Mouse (Mus musculus) stomach, postnatal 0 days (tissue): Measurements from ENCODE around the gene Cobll1. TPM values are rescaled to one million over a fixed set of nuclear protein-coding genes. Genes with fewer than 3 reads are reported as not detected.

Experiments used
- ATAC-seq: fragments of 200-750 bp; cut with Nextera tagmentation; 2 replicates; pipeline ENCODE4 v1.8.0; 2017; ENCODE audit not compliant: low FRiP score, low TSS enrichment
- DNase-seq: peaks from one replicate; pipeline ENCODE4 v3.0.0-alpha.2; 2016; ENCODE audit warnings: low spot score
- H3K27ac ChIP-seq: fragments of 300-500 bp; sonication (generic); replicated peaks from 2 replicates; pipeline ENCODE4 v1.5.1; 2014; ENCODE audit warnings: mild to moderate bottlenecking, control low read depth
- H3K27me3 ChIP-seq: fragments of 300-500 bp; sonication (generic); 2 replicates; pipeline ENCODE4 v1.6.1; 2014; ENCODE audit warnings: low read length; ENCODE audit not compliant: control insufficient read depth, insufficient read depth
- H3K36me3 ChIP-seq: fragments of 300-500 bp; sonication (generic); 2 replicates; pipeline ENCODE4 v1.6.1; 2014; ENCODE audit warnings: low read length, mixed read lengths; ENCODE audit not compliant: control insufficient read depth, insufficient read depth
- H3K4me1 ChIP-seq: fragments of 300-500 bp; sonication (generic); replicated peaks from 2 replicates; pipeline ENCODE4 v1.6.1; 2014; ENCODE audit warnings: antibody characterized with exemption; ENCODE audit not compliant: control insufficient read depth, insufficient read depth
- H3K4me2 ChIP-seq: fragments of 300-500 bp; sonication (generic); replicated peaks from 2 replicates; pipeline ENCODE4 v1.6.1; 2014; ENCODE audit warnings: low read depth, mild to moderate bottlenecking, control low read depth, moderate library complexity
- H3K4me3 ChIP-seq: fragments of 300-500 bp; sonication (generic); 2 replicates; pipeline ENCODE4 v1.5.1; 2014; ENCODE audit warnings: low read depth, low read length, control low read depth
- H3K9ac ChIP-seq: fragments of 300-500 bp; sonication (generic); 2 replicates; pipeline ENCODE4 v1.6.1; 2014; ENCODE audit warnings: mild to moderate bottlenecking, low read length, control low read depth, mixed read lengths
- H3K9me3 ChIP-seq: fragments of 300-500 bp; sonication (generic); 2 replicates; pipeline ENCODE4 v1.6.1; 2016; ENCODE audit warnings: low read length; ENCODE audit not compliant: control insufficient read depth
- CTCF ChIP-seq: IDR thresholded peaks from 2 replicates; pipeline ENCODE4 v1.5.1; 2016; ENCODE audit warnings: antibody characterized with exemption, low read depth, mild to moderate bottlenecking, moderate library complexity
- EP300 ChIP-seq: optimal IDR thresholded peaks from 2 replicates; pipeline ENCODE3; 2016; ENCODE audit warnings: antibody characterized with exemption
- WGBS: fragments of 180-500 bp; shearing (Covaris S2); extraction: QIAGEN DNeasy Blood & Tissue Kit; methylation state at CpG from one replicate; pipeline ENCODE4 v1.1.7; 2014; 5-methylcytosine and 5-hydroxymethylcytosine counted together
- polyA plus RNA-seq: library from polyadenylated mRNA; unstranded; fragments of >200 nt; fragmentation: Nextera tagmentation; extraction: Ambion mirVana; gene quantifications from 2 replicates; pipeline ENCODE4 v1.2.1, GENCODE M21; 2015

Cobll1 gene
- polyA plus RNA-seq, 1 experiment from 2014 or later, result 9.3 TPM

DNA sequence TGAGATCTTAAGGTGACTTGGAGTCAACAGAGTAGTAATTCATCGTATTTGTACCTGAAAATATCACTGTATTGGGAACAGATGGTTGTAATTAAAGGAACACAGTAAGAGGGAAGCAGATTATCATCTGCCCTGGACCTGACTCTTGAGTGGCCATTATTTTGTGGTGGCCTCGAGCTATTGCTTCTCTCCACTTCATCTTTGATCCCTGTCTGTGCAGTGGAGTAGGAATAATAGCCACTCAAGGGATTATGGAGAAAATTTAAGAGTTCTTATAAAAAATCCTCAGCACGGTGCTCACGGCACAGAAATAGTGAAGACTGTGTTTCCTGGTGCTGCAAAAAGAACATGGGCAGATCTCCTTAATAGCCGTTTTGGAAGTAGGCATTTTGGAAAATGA lies 63.6 kb downstream of the Cobll1 start:
- no peak overlapping the region for H3K4me3 ChIP-seq
- no peak overlapping the region for H3K4me2 ChIP-seq
- H3K9me3 ChIP-seq, result no peaks in the 10 kb centered on the region
- no peaks in the 10 kb centered on the region for H3K36me3 ChIP-seq
- 75% methylated on average over 5 of the region's 5 CpGs for WGBS
- no peaks in the 10 kb centered on the region for H3K4me1 ChIP-seq
- no peaks in the 10 kb centered on the region for H3K27me3 ChIP-seq
- ATAC-seq (no peak), DNase-seq (no peak)
- TF ChIP-seq CTCF (no peak), EP300 (no peak)
- no peak overlapping the region for H3K9ac ChIP-seq
- no peak overlapping the region for H3K27ac ChIP-seq

DNA sequence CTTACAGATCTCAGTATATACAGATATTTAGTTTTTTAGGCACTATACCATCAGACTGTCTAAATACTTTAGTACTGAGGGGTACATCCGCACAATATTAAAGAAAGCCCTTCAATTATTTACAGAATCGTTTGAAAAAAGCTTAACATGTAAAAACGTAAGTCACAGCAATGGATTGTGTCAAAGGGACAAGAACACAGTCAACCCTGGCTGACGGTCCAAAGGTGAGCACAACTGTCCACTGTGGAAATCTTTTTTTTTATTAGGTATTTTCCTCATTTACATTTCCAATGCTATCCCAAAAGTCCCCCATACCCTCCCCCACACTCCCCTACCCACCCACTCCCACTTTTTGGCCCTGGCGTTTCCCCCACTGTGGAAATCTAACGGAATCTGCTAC lies 67.1 kb downstream of the Cobll1 start:
- 75% methylated on average over 6 of the region's 6 CpGs for WGBS
- no peaks in the 10 kb centered on the region for H3K4me1 ChIP-seq
- H3K27me3 ChIP-seq, result no peaks in the 10 kb centered on the region
- H3K36me3 ChIP-seq, result no peaks in the 10 kb centered on the region
- H3K27ac ChIP-seq, result no peak overlapping the region
- H3K9ac ChIP-seq, result no peak overlapping the region
- DNase-seq (no peak), ATAC-seq (no peak)
- TF ChIP-seq EP300 (no peak), CTCF (no peak)
- H3K4me3 ChIP-seq, result no peak overlapping the region
- no peak overlapping the region for H3K4me2 ChIP-seq
- no peaks in the 10 kb centered on the region for H3K9me3 ChIP-seq

DNA sequence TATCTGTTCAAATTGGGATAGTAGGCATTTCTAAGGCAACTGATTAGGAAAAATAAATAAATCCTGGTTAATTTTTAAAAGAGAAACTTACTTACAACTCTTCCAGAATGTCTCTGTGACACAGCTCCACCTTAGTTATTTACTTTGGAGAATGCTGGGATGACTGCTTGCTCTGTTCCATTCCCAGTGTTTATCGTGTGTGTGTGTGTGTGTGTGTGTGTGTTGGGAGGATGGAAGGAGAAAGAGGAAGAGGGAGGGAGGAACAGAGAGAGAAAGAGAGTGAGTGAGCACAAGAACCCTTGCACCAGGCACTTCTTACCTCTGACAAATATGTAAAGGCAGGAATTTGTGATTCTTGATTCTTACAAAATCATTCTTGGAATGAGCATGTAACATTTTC lies 67.7 kb downstream of the Cobll1 start:
- DNase-seq (no peak), ATAC-seq (no peak)
- no peak overlapping the region for H3K4me3 ChIP-seq
- H3K36me3 ChIP-seq, result no peaks in the 10 kb centered on the region
- H3K4me1 ChIP-seq, result no peaks in the 10 kb centered on the region
- WGBS, result 7% methylated on average over 1 of the region's 1 CpGs
- H3K9ac ChIP-seq, result no peak overlapping the region
- TF ChIP-seq CTCF (no peak), EP300 (no peak)
- no peak overlapping the region for H3K27ac ChIP-seq
- H3K27me3 ChIP-seq, result no peaks in the 10 kb centered on the region
- H3K9me3 ChIP-seq, result no peaks in the 10 kb centered on the region
- no peak overlapping the region; the same call in 1 of the 2 replicates for H3K4me2 ChIP-seq

DNA sequence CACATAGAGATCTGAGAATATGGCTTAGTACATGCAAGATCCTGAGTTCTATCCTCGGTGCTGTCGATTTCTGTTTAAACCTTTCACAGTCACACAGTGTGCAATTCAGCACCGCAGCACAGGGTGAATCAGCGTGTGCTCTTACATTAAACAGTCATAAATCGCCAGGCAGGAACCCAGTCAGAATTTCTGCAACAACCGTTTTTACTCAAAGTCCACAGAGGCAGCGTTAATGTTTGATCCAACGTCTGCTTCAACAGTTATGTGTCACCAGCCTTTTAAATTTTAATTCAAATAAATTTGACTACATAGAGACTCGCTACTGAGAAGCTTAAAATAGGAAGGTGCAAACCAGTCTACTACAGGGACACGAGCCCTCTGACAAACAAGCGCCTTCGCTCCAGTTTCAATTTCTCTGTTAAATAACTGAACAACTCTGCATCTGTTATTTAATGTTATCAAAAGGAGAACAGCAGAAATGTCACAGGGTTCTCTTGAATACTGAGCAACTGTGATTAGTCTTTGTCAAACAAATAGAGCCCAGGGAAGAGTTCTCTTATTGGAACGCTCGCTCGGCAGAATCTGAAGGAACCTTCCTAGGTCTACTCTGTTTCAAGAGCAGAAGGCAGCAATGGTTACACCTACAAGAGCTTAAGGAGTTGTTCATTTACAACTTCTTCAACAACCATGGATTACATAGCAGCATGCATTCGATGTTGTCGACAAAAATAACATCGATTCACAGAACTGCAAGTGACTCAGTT lies 68.3 kb downstream of the Cobll1 start:
- Histone ChIP-seq H3K9ac (no peak overlapping the region), H3K4me3 (peak overlapping the region; percentile 13; the same call in 1 of the 2 replicates), H3K4me1 (no peaks in the 10 kb centered on the region), H3K36me3 (no peaks in the 10 kb centered on the region), H3K27ac (no peak overlapping the region), H3K27me3 (no peaks in the 10 kb centered on the region), H3K4me2 (peak overlapping the region; percentile 36), H3K9me3 (no peaks in the 10 kb centered on the region)
- ATAC-seq (no peak), DNase-seq (no peak)
- 45% methylated on average over 18 of the region's 18 CpGs for WGBS
- TF ChIP-seq EP300, result no peak

DNA sequence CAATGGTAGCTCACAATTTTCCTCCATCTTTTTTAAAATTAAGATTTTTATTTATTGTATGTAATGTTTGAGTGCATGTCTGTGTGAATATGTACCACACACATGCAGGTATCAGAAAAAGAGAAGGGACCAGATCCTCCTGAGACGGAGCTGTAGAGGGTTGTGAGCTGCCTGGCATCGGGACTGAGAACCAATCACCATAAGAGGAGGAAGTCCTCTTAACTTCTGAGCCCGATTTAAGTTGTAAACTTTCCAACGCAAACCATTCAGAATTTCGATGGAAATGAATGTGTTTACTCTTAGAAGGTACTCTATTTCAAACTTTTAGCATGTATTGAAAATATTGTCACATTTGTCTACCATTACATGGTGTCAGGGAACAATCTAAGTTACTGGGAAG lies 68.9 kb downstream of the Cobll1 start:
- no peak overlapping the region for H3K4me3 ChIP-seq
- H3K4me2 ChIP-seq, result no peak overlapping the region
- H3K9ac ChIP-seq, result no peak overlapping the region
- no peak for DNase-seq
- 75% methylated on average over 5 of the region's 5 CpGs for WGBS
- no peaks in the 10 kb centered on the region for H3K4me1 ChIP-seq
- no peaks in the 10 kb centered on the region for H3K36me3 ChIP-seq
- H3K9me3 ChIP-seq, result no peaks in the 10 kb centered on the region
- ATAC-seq, result no peak
- H3K27ac ChIP-seq, result no peak overlapping the region
- no peaks in the 10 kb centered on the region for H3K27me3 ChIP-seq
- TF ChIP-seq CTCF, result no peak
- no peak for TF ChIP-seq EP300

DNA sequence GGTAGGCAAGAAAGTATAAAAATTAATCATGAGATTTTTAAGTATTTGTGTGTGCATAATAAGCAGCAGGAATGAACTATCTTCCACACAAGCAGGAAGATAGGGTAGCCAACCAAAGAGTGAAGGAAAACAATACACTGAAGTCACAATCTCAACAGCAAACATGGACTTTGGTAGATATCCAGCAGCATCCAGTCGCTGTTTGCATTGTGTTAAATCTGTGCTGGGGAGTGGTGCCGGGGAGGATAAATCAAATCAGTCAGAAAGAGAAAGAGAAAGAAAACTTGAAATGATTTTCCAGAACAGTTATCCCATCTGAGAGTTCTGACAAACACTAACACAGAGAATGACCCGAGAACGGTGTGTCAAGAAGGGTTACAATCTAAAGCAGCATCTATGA lies 75.2 kb downstream of the Cobll1 start:
- no peaks in the 10 kb centered on the region for H3K36me3 ChIP-seq
- no peak overlapping the region for H3K27ac ChIP-seq
- ATAC-seq (peak; percentile 67; the same call in 1 of the 2 replicates), DNase-seq (no peak)
- H3K4me3 ChIP-seq, result no peak overlapping the region
- H3K9ac ChIP-seq, result no peak overlapping the region
- TF ChIP-seq EP300 (no peak), CTCF (no peak)
- H3K4me1 ChIP-seq, result no peaks in the 10 kb centered on the region
- no peaks in the 10 kb centered on the region for H3K27me3 ChIP-seq
- WGBS, result 28% methylated on average over 4 of the region's 4 CpGs
- no peak overlapping the region for H3K4me2 ChIP-seq
- H3K9me3 ChIP-seq, result no peaks in the 10 kb centered on the region
